Mouse (Mus musculus) MEL (cell line): Measurements from ENCODE around the gene Aldh4a1. TPM values are rescaled to one million over a fixed set of nuclear protein-coding genes. Genes with fewer than 3 reads are reported as not detected.

Source experiments
- DNase-seq: peaks from one replicate; pipeline ENCODE4 v3.0.0; 2011; ENCODE audit warnings: low read depth, low spot score
- H3K27ac ChIP-seq: 2 replicates; pipeline ENCODE4 v1.5.1; 2012; ENCODE audit warnings: low read depth, mild to moderate bottlenecking, control low read depth, low read length, moderate library complexity; ENCODE audit not compliant: control insufficient read depth
- H3K27me3 ChIP-seq, 2 experiments: fragments of 150-350 bp in 1 of 2; sonication (generic) in 1 of 2; 2 replicates each; pipeline ENCODE4 v1.6.1; 2012; ENCODE audit warnings: low read length in 2 of 2, mild to moderate bottlenecking in 2 of 2, improper control_type of control experiment in 1 of 2, moderate library complexity in 1 of 2; ENCODE audit not compliant: insufficient read depth in 2 of 2, control insufficient read depth in 1 of 2
- H3K36me3 ChIP-seq, 2 experiments: 2 replicates each; pipeline ENCODE4 v1.6.1; 2012 to 2014; ENCODE audit warnings: low read length in 2 of 2, improper control_type of control experiment in 1 of 2, inconsistent platforms in 1 of 2, mild to moderate bottlenecking in 1 of 2; ENCODE audit not compliant: insufficient read depth in 2 of 2, control insufficient read depth in 1 of 2
- H3K4me1 ChIP-seq, 2 experiments: fragments of 150-350 bp in 1 of 2; sonication (generic) in 1 of 2; 2 replicates each; pipeline ENCODE4 v1.6.1; 2012; ENCODE audit warnings: low read length in 2 of 2, improper control_type of control experiment in 1 of 2, mild to moderate bottlenecking in 1 of 2; ENCODE audit not compliant: insufficient read depth in 2 of 2, control insufficient read depth in 1 of 2
- H3K4me3 ChIP-seq, 2 experiments: fragments of 150-350 bp in 1 of 2; sonication (generic) in 1 of 2; 2 replicates each; pipeline ENCODE4 v1.5.1; 2012; ENCODE audit warnings: low read depth in 2 of 2, low read length in 2 of 2, mild to moderate bottlenecking in 2 of 2, moderate library complexity in 2 of 2, control low read depth in 1 of 2, improper control_type of control experiment in 1 of 2; ENCODE audit not compliant: control insufficient read depth in 1 of 2, insufficient read depth in 1 of 2
- H3K79me2 ChIP-seq: 2 replicates; pipeline ENCODE4 v1.6.1; 2012; ENCODE audit warnings: mild to moderate bottlenecking, low read length, moderate library complexity; ENCODE audit not compliant: control insufficient read depth, poor library complexity, insufficient read depth
- H3K9ac ChIP-seq: 2 replicates; pipeline ENCODE4 v1.6.1; 2012; ENCODE audit warnings: low read depth, mild to moderate bottlenecking, control low read depth, low read length, moderate library complexity; ENCODE audit not compliant: control insufficient read depth, poor library complexity, severe bottlenecking
- H3K9me3 ChIP-seq: fragments of 150-350 bp; sonication (generic); replicated peaks from 2 replicates; pipeline ENCODE4 v1.6.1; 2012; ENCODE audit warnings: mild to moderate bottlenecking, low read length, improper control_type of control experiment, moderate library complexity; ENCODE audit not compliant: insufficient read depth
- BHLHE40 ChIP-seq: IDR thresholded peaks from 2 replicates; pipeline ENCODE4 v1.6.1; 2012; ENCODE audit warnings: low read depth, mild to moderate bottlenecking, inconsistent platforms, low read length, improper control_type of control experiment, borderline replicate concordance
- CHD1 ChIP-seq: IDR thresholded peaks from 2 replicates; pipeline ENCODE4 v1.6.1; 2012; ENCODE audit warnings: low read depth, mild to moderate bottlenecking, inconsistent platforms, low read length, improper control_type of control experiment
- CHD2 ChIP-seq: IDR thresholded peaks from 2 replicates; pipeline ENCODE4 v1.6.1; 2011; ENCODE audit warnings: low read length, improper control_type of control experiment
- EP300 ChIP-seq, 2 experiments: IDR thresholded peaks; 2 replicates each; pipeline ENCODE4 v1.6.1; 2011; ENCODE audit warnings: improper control_type of control experiment in 2 of 2, low read length in 2 of 2, low read depth in 1 of 2, mild to moderate bottlenecking in 1 of 2
- ETS1 ChIP-seq: IDR thresholded peaks from 2 replicates; pipeline ENCODE4 v1.6.1; 2012; ENCODE audit warnings: low read depth, mild to moderate bottlenecking, inconsistent platforms, low read length, improper control_type of control experiment, moderate library complexity
- GABPA ChIP-seq: IDR thresholded peaks from 2 replicates; pipeline ENCODE4 v1.6.1; 2012; ENCODE audit warnings: low read depth, mild to moderate bottlenecking, inconsistent platforms, low read length, improper control_type of control experiment, moderate library complexity
- JUND ChIP-seq: IDR thresholded peaks from 2 replicates; pipeline ENCODE4 v1.6.1; 2011; ENCODE audit warnings: low read depth, mild to moderate bottlenecking, improper control_type of control experiment, low read length
- MAFK ChIP-seq: IDR thresholded peaks from 2 replicates; pipeline ENCODE4 v1.6.1; 2011; ENCODE audit warnings: low read depth, mild to moderate bottlenecking, low read length, improper control_type of control experiment, borderline replicate concordance
- MAZ ChIP-seq: IDR thresholded peaks from 2 replicates; pipeline ENCODE4 v1.6.1; 2012; ENCODE audit warnings: low read depth, mild to moderate bottlenecking, inconsistent platforms, low read length, improper control_type of control experiment
- MYB ChIP-seq: IDR thresholded peaks from 2 replicates; pipeline ENCODE4 v1.6.1; 2011; ENCODE audit warnings: mild to moderate bottlenecking, low read depth, low read length, improper control_type of control experiment
- NELFE ChIP-seq: IDR thresholded peaks from 2 replicates; pipeline ENCODE4 v1.6.1; 2011; ENCODE audit warnings: low read depth, low read length, improper control_type of control experiment
- NRF1 ChIP-seq: IDR thresholded peaks from 2 replicates; pipeline ENCODE4 v1.6.1; 2014; ENCODE audit warnings: low read depth, mild to moderate bottlenecking, inconsistent platforms, low read length, improper control_type of control experiment, moderate library complexity; ENCODE audit not compliant: poor library complexity, insufficient read depth, severe bottlenecking
- POLR2A ChIP-seq, 2 experiments: IDR thresholded peaks; 2 replicates each; pipeline ENCODE4 v1.6.1; 2011 to 2012; ENCODE audit warnings: low read length in 2 of 2, mild to moderate bottlenecking in 2 of 2, control low read depth in 1 of 2, improper control_type of control experiment in 1 of 2, low read depth in 1 of 2, moderate library complexity in 1 of 2; ENCODE audit not compliant: control insufficient read depth in 1 of 2, insufficient read depth in 1 of 2, poor library complexity in 1 of 2
- POLR2AphosphoS2 ChIP-seq: IDR thresholded peaks from 2 replicates; pipeline ENCODE4 v1.6.1; 2011; ENCODE audit warnings: low read length, improper control_type of control experiment
- POLR2AphosphoS5 ChIP-seq: IDR thresholded peaks from 2 replicates; pipeline ENCODE4 v1.6.1; 2012; ENCODE audit warnings: low read depth, borderline replicate concordance, mild to moderate bottlenecking, inconsistent platforms, low read length, moderate library complexity, mixed read lengths
- RAD21 ChIP-seq: IDR thresholded peaks from 2 replicates; pipeline ENCODE4 v1.6.1; 2011; ENCODE audit warnings: mild to moderate bottlenecking, low read depth, low read length, improper control_type of control experiment
- RCOR1 ChIP-seq: IDR thresholded peaks from 2 replicates; pipeline ENCODE4 v1.6.1; 2012; ENCODE audit warnings: low read depth, mild to moderate bottlenecking, inconsistent platforms, low read length, improper control_type of control experiment
- SMC3 ChIP-seq: IDR thresholded peaks from 2 replicates; pipeline ENCODE4 v1.6.1; 2011; ENCODE audit warnings: low read depth, low read length, improper control_type of control experiment
- TAL1 ChIP-seq: IDR thresholded peaks from 2 replicates; pipeline ENCODE4 v1.6.1; 2012; ENCODE audit warnings: mild to moderate bottlenecking, inconsistent platforms, low read length, moderate library complexity, mixed read lengths
- TCF12 ChIP-seq: IDR thresholded peaks from 2 replicates; pipeline ENCODE4 v1.6.1; 2014; ENCODE audit warnings: low read depth, mild to moderate bottlenecking, inconsistent platforms, low read length, improper control_type of control experiment, moderate library complexity
- UBTF ChIP-seq: IDR thresholded peaks from 2 replicates; pipeline ENCODE4 v1.6.1; 2012; ENCODE audit warnings: low read depth, mild to moderate bottlenecking, inconsistent platforms, low read length, improper control_type of control experiment, moderate library complexity, borderline replicate concordance; ENCODE audit not compliant: insufficient read depth
- USF1 ChIP-seq: IDR thresholded peaks from 2 replicates; pipeline ENCODE4 v1.6.1; 2014; ENCODE audit warnings: low read depth, mild to moderate bottlenecking, inconsistent platforms, low read length, improper control_type of control experiment, moderate library complexity
- USF2 ChIP-seq, 2 experiments: IDR thresholded peaks; 2 replicates each; pipeline ENCODE4 v1.6.1; 2011 to 2012; ENCODE audit warnings: improper control_type of control experiment in 2 of 2, low read length in 2 of 2, borderline replicate concordance in 1 of 2, inconsistent platforms in 1 of 2, low read depth in 1 of 2, mild to moderate bottlenecking in 1 of 2; ENCODE audit not compliant: insufficient read depth in 1 of 2
- ZC3H11A ChIP-seq: IDR thresholded peaks from 2 replicates; pipeline ENCODE4 v1.6.1; 2012; ENCODE audit warnings: low read depth, mild to moderate bottlenecking, inconsistent platforms, low read length, improper control_type of control experiment
- ZKSCAN1 ChIP-seq: IDR thresholded peaks from 2 replicates; pipeline ENCODE4 v1.6.1; 2012; ENCODE audit warnings: low read depth, mild to moderate bottlenecking, inconsistent platforms, low read length, improper control_type of control experiment, moderate library complexity
- ZMIZ1 ChIP-seq: IDR thresholded peaks from 2 replicates; pipeline ENCODE4 v1.6.1; 2012; ENCODE audit warnings: low read depth, mild to moderate bottlenecking, inconsistent platforms, low read length, improper control_type of control experiment, moderate library complexity
- ZNF384 ChIP-seq: IDR thresholded peaks from 2 replicates; pipeline ENCODE4 v1.6.1; 2012; ENCODE audit warnings: low read depth, mild to moderate bottlenecking, inconsistent platforms, low read length, improper control_type of control experiment
- polyA plus RNA-seq, 2 experiments: library from polyadenylated mRNA; stranded (reverse) in 1 of 2; unstranded in 1 of 2; fragments of >175 nt in 1 of 2; fragments of >200 nt in 1 of 2; gene quantifications; 2 replicates each; pipeline versions ENCODE4 v1.2.1 to v1.2.4; 2012; ENCODE audit warnings: low replicate concordance in 2 of 2, low read depth in 1 of 2; ENCODE audit not compliant: insufficient read length in 2 of 2, insufficient read depth in 1 of 2, missing spikeins in 1 of 2
- total RNA-seq: library from RNA; depleted of rRNA; stranded (reverse); fragments of 300-350 nt; gene quantifications from 2 replicates; pipeline ENCODE4 v1.2.3, GENCODE M21; 2012

Aldh4a1 gene
- total and polyA plus RNA-seq, 3 experiments = 11.7 to 12.3 TPM; not detected in 1

GRCm38 (mm10) chr4:139582903-139583302 is 39.8 kb upstream of the Aldh4a1 start:
- TF ChIP-seq JUND (no peak), TAL1 (no peak), ZKSCAN1 (no peak), ZNF384 (no peak), POLR2AphosphoS5 (no peak), MYB (no peak), ZC3H11A (no peak), USF2 (IDR thresholded peaks at IDR 0.05; ENCODE audit: borderline replicate concordance in 1 of 2, insufficient read depth in 1 of 2, low read depth in 1 of 2, low read length in 2 of 2) (no peak), POLR2AphosphoS2 (no peak), NELFE (no peak), MAZ (no peak), ZMIZ1 (no peak), SMC3 (no peak), UBTF (no peak), CHD1 (no peak), ETS1 (no peak), NRF1 (no peak), BHLHE40 (no peak), POLR2A (IDR thresholded peaks at IDR 0.05; ENCODE audit: control insufficient read depth in 1 of 2, insufficient read depth in 1 of 2, low read depth in 1 of 2, low read length in 2 of 2, poor library complexity in 1 of 2) (no peak), TCF12 (no peak)
- TF ChIP-seq, all 39 proteins: peak for 0
- no peak overlapping the region for H3K27ac ChIP-seq
- H3K4me1 ChIP-seq = no peaks in the 10 kb centered on the region
- H3K27me3 ChIP-seq = no peaks in the 10 kb centered on the region
- no peak overlapping the region for H3K4me3 ChIP-seq
- no peaks in the 10 kb centered on the region for H3K79me2 ChIP-seq
- no peaks in the 10 kb centered on the region for H3K9me3 ChIP-seq
- no peaks in the 10 kb centered on the region for H3K36me3 ChIP-seq
- no peak for DNase-seq
- H3K9ac ChIP-seq = no peak overlapping the region

- Histone ChIP-seq H3K9me3 (no peaks in the 10 kb centered on the region), H3K79me2 (no peaks in the 10 kb centered on the region), H3K36me3 (no peaks in the 10 kb centered on the region), H3K4me1 (no peaks in the 10 kb centered on the region), H3K4me3 (no peak overlapping the region), H3K27ac (no peak overlapping the region), H3K27me3 (no peaks in the 10 kb centered on the region), H3K9ac (no peak overlapping the region)
- DNase-seq = no peak
- TF ChIP-seq RCOR1 (no peak), USF1 (no peak), TCF12 (no peak), GABPA (no peak), EP300 (IDR thresholded peaks at IDR 0.05; ENCODE audit: low read depth in 1 of 2, low read length in 2 of 2) (no peak), RAD21 (no peak), MAFK (no peak), CHD2 (no peak)
Measured at GRCm38 (mm10) chr4:139583629-139584245, 38.9 kb upstream of the Aldh4a1 start.
